Mouse (Mus musculus): ENCODE data around the gene Klk1b9. TPM values are rescaled to one million over a fixed set of nuclear protein-coding genes. Genes with fewer than 3 reads are reported as not detected.

Klk1b9 gene
- polyA plus RNA-seq (2015; fragmentation: Illumina TruSeq; extraction: RNeasy Lipid Tissue Mini Kit (QIAGEN cat#74804); ENCODE audit: insufficient read depth, low read depth, low replicate concordance), result not detected

GRCm38 (mm10) chr7:43975761-43976160 lies at the start of gene Klk1b9:
Gene Klk1b9 (plus strand): TSS chr7:43976061.

GRCm38 (mm10) chr7:43933440-43933839 lies 42.4 kb upstream of the Klk1b9 start, which contains the start of gene Klk15:
Gene Klk15 (plus strand): TSS chr7:43933740.

GRCm38 (mm10) chr7:43950364-43950763 lies 25.5 kb upstream of the Klk1b9 start, which contains the start of gene Klk1b8:
Gene Klk1b8 (plus strand): TSS chr7:43950664.

GRCm38 (mm10) chr7:43966451-43966850 lies 9.4 kb upstream of the Klk1b9 start, which contains the start of gene Klk1b1:
Gene Klk1b1 (plus strand): TSS chr7:43966751.

GRCm38 (mm10) chr7:43995577-43995976 lies 19.7 kb downstream of the Klk1b9 start, which contains the start of gene Klk1b11:
Gene Klk1b11 (plus strand): TSS chr7:43995877.

GRCm38 (mm10) chr7:44011868-44012267 lies 36.0 kb downstream of the Klk1b9 start, which contains the start of gene Klk1b26:
Gene Klk1b26 (plus strand): TSS chr7:44012168.

Other genes starting within 250 kb of the Klk1b9 start
- not detected for gene Klk12, start 207.2 kb upstream of the Klk1b9 start, polyA plus RNA-seq (2015; fragmentation: Illumina TruSeq; extraction: RNeasy Lipid Tissue Mini Kit (QIAGEN cat#74804); ENCODE audit: insufficient read depth, low read depth, low replicate concordance)
- gene Klk11, start 201.5 kb upstream of the Klk1b9 start, polyA plus RNA-seq (2015; fragmentation: Illumina TruSeq; extraction: RNeasy Lipid Tissue Mini Kit (QIAGEN cat#74804); ENCODE audit: insufficient read depth, low read depth, low replicate concordance), result not detected
- not detected for gene Klk10, start 195.0 kb upstream of the Klk1b9 start, polyA plus RNA-seq (2015; fragmentation: Illumina TruSeq; extraction: RNeasy Lipid Tissue Mini Kit (QIAGEN cat#74804); ENCODE audit: insufficient read depth, low read depth, low replicate concordance)
- not detected for gene Klk9, start 184.2 kb upstream of the Klk1b9 start, polyA plus RNA-seq (2015; fragmentation: Illumina TruSeq; extraction: RNeasy Lipid Tissue Mini Kit (QIAGEN cat#74804); ENCODE audit: insufficient read depth, low read depth, low replicate concordance)
- gene Klk8, start 178.5 kb upstream of the Klk1b9 start, polyA plus RNA-seq (2015; fragmentation: Illumina TruSeq; extraction: RNeasy Lipid Tissue Mini Kit (QIAGEN cat#74804); ENCODE audit: insufficient read depth, low read depth, low replicate concordance), result 2.5 TPM
- not detected for gene Klk7, start 164.8 kb upstream of the Klk1b9 start, polyA plus RNA-seq (2015; fragmentation: Illumina TruSeq; extraction: RNeasy Lipid Tissue Mini Kit (QIAGEN cat#74804); ENCODE audit: insufficient read depth, low read depth, low replicate concordance)
- not detected for gene Klk6, start 151.6 kb upstream of the Klk1b9 start, polyA plus RNA-seq (2015; fragmentation: Illumina TruSeq; extraction: RNeasy Lipid Tissue Mini Kit (QIAGEN cat#74804); ENCODE audit: insufficient read depth, low read depth, low replicate concordance)
- not detected for gene Klk5, start 134.1 kb upstream of the Klk1b9 start, polyA plus RNA-seq (2015; fragmentation: Illumina TruSeq; extraction: RNeasy Lipid Tissue Mini Kit (QIAGEN cat#74804); ENCODE audit: insufficient read depth, low read depth, low replicate concordance)
- not detected for gene Klk4, start 94.9 kb upstream of the Klk1b9 start, polyA plus RNA-seq (2015; fragmentation: Illumina TruSeq; extraction: RNeasy Lipid Tissue Mini Kit (QIAGEN cat#74804); ENCODE audit: insufficient read depth, low read depth, low replicate concordance)
- not detected for gene Klk15, start 42.3 kb upstream of the Klk1b9 start, polyA plus RNA-seq (2015; fragmentation: Illumina TruSeq; extraction: RNeasy Lipid Tissue Mini Kit (QIAGEN cat#74804); ENCODE audit: insufficient read depth, low read depth, low replicate concordance)
- 4.6 TPM for gene Klk1b8, start 25.4 kb upstream of the Klk1b9 start, polyA plus RNA-seq (2015; fragmentation: Illumina TruSeq; extraction: RNeasy Lipid Tissue Mini Kit (QIAGEN cat#74804); ENCODE audit: insufficient read depth, low read depth, low replicate concordance)
- not detected for gene Klk1b1, start 9.3 kb upstream of the Klk1b9 start, polyA plus RNA-seq (2015; fragmentation: Illumina TruSeq; extraction: RNeasy Lipid Tissue Mini Kit (QIAGEN cat#74804); ENCODE audit: insufficient read depth, low read depth, low replicate concordance)
- 4.9 TPM for gene Klk1b11, start 19.8 kb downstream of the Klk1b9 start, polyA plus RNA-seq (2015; fragmentation: Illumina TruSeq; extraction: RNeasy Lipid Tissue Mini Kit (QIAGEN cat#74804); ENCODE audit: insufficient read depth, low read depth, low replicate concordance)
- 1.6 TPM for gene Klk1b26, start 36.1 kb downstream of the Klk1b9 start, polyA plus RNA-seq (2015; fragmentation: Illumina TruSeq; extraction: RNeasy Lipid Tissue Mini Kit (QIAGEN cat#74804); ENCODE audit: insufficient read depth, low read depth, low replicate concordance)
- gene Klk1b27, start 76.2 kb downstream of the Klk1b9 start, polyA plus RNA-seq (2015; fragmentation: Illumina TruSeq; extraction: RNeasy Lipid Tissue Mini Kit (QIAGEN cat#74804); ENCODE audit: insufficient read depth, low read depth, low replicate concordance), result 1.0 TPM
- gene Klk1b21, start 126.3 kb downstream of the Klk1b9 start, polyA plus RNA-seq (2015; fragmentation: Illumina TruSeq; extraction: RNeasy Lipid Tissue Mini Kit (QIAGEN cat#74804); ENCODE audit: insufficient read depth, low read depth, low replicate concordance), result not detected
- gene Klk1b22, start 136.6 kb downstream of the Klk1b9 start, polyA plus RNA-seq (2015; fragmentation: Illumina TruSeq; extraction: RNeasy Lipid Tissue Mini Kit (QIAGEN cat#74804); ENCODE audit: insufficient read depth, low read depth, low replicate concordance), result not detected
- not detected for gene Klk1b16, start 160.7 kb downstream of the Klk1b9 start, polyA plus RNA-seq (2015; fragmentation: Illumina TruSeq; extraction: RNeasy Lipid Tissue Mini Kit (QIAGEN cat#74804); ENCODE audit: insufficient read depth, low read depth, low replicate concordance)
- gene Klk1b24, start 212.2 kb downstream of the Klk1b9 start, polyA plus RNA-seq (2015; fragmentation: Illumina TruSeq; extraction: RNeasy Lipid Tissue Mini Kit (QIAGEN cat#74804); ENCODE audit: insufficient read depth, low read depth, low replicate concordance), result 8.0 TPM
- 12.3 TPM for gene Klk1b3, start 222.1 kb downstream of the Klk1b9 start, polyA plus RNA-seq (2015; fragmentation: Illumina TruSeq; extraction: RNeasy Lipid Tissue Mini Kit (QIAGEN cat#74804); ENCODE audit: insufficient read depth, low read depth, low replicate concordance)
- gene Klk1b4, start 231.4 kb downstream of the Klk1b9 start, polyA plus RNA-seq (2015; fragmentation: Illumina TruSeq; extraction: RNeasy Lipid Tissue Mini Kit (QIAGEN cat#74804); ENCODE audit: insufficient read depth, low read depth, low replicate concordance), result 12.1 TPM
- gene Klk1b5, start 239.9 kb downstream of the Klk1b9 start, polyA plus RNA-seq (2015; fragmentation: Illumina TruSeq; extraction: RNeasy Lipid Tissue Mini Kit (QIAGEN cat#74804); ENCODE audit: insufficient read depth, low read depth, low replicate concordance), result 50.2 TPM
- 6,154 TPM for gene Klk1, start 249.3 kb downstream of the Klk1b9 start, polyA plus RNA-seq (2015; fragmentation: Illumina TruSeq; extraction: RNeasy Lipid Tissue Mini Kit (QIAGEN cat#74804); ENCODE audit: insufficient read depth, low read depth, low replicate concordance)